Mouse (Mus musculus): ENCODE data around the gene Gpr3.

GRCm38 (mm10) chr4:133252089-133252488 is 39.8 kb upstream of the Gpr3 start:
- TF ChIP-seq POLR2A (IDR thresholded peaks at IDR 0.05; ENCODE audit: borderline replicate concordance, low read depth, low read length) (no peak), CTCF (IDR thresholded peaks at IDR 0.05; ENCODE audit: low read depth, low read length) (no peak)
